Mouse (Mus musculus): ENCODE data around the gene Mtcl1.

DNA sequence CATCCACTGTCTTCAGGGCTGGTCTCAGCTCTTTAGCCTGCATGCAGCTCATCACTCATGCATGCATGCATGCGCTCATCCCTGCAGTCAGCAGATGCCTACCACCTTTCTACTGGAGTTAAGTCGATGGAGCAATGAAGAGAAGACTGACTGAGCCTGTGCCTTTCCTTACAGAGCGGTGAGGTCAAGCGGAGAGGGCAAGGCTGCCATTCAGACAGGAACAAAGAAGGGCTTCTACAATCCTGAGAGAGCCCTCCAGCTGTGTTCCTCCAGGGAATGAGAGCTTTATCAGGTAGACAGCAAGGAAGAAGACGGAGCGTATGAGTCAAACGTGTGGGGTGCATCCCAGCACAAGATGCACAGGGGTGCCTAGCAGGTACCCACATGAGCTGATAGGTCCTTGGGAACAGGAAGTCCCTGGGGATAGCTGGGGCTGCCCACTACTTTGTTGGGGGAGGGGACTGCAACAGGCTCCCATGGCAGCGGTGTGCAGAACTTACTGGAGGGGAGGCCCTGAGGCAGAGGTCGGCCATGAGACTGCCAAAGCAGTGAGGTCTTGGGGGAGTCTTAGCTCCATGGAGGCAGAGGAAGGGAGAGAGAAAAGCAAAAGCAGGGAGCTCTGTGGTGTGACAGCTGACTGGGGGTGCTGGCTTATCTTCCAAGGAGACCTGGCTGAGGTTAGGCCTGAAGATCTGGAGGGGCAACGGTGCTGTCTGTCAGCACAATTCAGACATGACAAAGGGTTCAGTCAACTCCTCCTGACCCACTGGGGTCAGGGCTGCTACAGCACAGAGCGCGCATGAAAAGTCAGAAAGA is 37.2 kb downstream of the Mtcl1 start:
- no peak for TF ChIP-seq CTCF (IDR thresholded peaks at IDR 0.05)
- no peak for TF ChIP-seq EP300 (IDR thresholded peaks at IDR 0.05)

All from lung, postnatal 0 days (tissue).